Mouse (Mus musculus) thymus, adult 18-20 months (tissue): ENCODE measurements around the gene Hectd4.
A peak's percentile ranks its signal among the peaks of the same experiment; 100 is the strongest.
"Not testable (repeated sequence)": the region's sequence is repeated elsewhere in the genome, so short reads cannot be mapped to it uniquely, and the experiment has no call there.

Experiments
- DNase-seq, 2 experiments: peaks; one replicate each; pipeline ENCODE4 v3.0.0; 2022; ENCODE audit warnings: mixed read lengths in 2 of 2

Gene Hectd4

DNA sequence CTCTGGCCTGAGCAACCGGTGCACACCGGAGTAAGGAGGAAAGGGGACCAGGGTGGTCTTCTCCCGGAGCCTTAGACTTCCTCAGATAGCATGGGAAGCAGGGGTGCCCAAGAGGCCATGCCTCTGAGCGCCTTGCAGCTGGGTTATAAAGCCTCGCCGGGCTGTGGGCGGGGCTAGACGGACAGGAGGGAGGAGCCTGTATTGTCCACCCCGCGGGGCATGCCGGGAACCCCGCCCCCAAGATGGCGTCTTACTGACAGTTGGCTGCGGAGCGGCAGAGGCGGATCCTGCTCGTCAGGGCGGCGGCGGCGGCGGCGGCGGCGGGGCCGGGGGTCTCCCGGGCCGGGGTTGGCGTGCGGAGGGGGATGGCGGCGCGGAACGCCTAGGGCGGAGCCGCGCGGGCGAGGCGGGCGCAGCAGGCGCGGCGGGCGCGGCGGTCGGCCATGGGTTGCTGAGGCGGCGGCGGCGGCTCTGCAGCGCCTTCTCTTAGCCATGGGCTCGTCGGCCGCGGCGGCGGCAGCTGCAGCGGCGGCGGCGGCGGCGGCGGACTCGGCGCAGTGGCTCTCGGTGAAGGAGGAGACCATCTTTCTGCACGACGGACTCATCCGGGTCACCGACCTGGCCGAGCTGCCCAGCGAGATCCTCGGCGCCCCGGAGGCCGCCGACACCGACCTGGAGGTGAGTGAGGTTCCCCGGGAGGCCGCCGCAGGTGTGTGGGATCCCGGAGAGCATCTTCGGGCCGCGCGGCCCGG, at the start of gene Hectd4:
Gene Hectd4 (plus strand): TSS at position 240 of the 752 bp plus-strand sequence.
- DNase-seq, result peak; percentile 91 to 95

DNA sequence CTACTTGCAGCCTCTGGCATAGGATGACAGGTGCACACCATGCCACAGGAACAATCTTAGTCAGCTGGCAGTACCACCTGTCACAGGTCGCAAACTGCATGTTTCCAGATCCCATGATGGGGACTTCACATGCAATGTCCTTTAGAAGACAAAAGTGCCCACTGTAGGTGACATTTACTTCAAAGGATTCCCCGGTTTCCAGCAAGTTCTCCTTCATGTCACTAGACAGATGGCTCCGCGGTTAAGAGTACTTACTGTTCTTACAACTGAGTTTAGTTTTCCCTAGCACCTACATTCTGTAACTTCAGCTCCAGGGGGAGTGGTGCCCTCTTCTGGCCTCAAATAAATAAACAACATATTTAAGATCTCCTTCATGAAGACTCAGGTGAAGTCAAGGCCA, 47.2 kb upstream of the Hectd4 start:
- DNase-seq, result no peak

DNA sequence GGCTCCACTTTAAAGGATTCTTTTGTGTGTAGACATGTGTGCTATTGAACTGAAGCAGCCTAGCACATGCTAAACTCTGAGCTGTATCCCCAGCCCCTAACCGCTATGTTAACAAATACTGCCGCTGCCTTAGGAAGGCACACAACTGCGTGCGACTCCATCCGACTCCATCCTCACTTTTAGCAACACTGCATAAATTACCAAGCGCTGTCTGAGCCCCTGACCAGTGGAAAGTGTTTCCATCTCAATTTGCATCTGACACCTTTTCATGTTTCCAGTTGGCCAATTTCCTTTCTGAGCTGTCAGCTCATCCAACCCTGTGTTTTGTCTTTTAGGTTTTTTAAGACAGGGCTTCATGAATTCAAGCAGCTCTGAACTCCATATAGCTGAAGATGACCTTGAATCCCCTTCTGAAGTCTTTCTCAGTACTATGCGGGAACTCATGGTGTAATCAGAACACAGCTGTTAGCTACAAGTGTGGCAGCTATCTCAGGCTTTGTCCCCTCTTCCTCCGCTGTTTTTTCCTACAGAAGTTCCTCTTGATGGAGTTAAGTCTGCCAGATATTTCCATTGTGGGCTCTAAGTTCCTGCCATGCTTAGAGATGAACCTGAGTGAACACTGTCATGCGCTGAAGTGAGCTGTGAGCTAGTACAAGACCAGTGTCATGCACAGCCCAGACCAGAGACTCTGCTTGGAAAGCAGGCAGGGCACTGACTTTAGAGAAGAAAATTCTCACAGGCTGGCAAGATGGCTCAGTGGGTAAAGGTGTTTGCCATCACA, 40.8 kb upstream of the Hectd4 start:
- no peak for DNase-seq

DNA sequence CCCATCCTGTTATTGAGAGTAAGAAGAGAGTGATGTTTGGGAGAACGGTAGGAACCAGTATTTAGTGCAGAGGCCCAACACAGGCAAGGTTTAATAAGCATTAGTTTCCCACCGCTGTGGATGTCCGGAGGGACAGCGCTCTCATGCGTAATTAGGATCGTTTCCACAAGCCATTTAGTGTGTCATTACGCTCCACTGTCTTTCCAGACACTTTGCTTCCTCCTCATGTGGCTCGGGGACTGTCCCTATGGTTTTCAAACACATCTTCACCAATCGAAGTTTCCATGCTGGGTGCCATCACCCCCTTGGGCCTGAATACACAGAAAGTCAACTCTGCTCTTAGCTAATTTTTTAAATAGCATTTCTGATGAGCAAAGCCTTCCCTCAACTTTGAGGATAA, 36.8 kb upstream of the Hectd4 start:
- no peak for DNase-seq

DNA sequence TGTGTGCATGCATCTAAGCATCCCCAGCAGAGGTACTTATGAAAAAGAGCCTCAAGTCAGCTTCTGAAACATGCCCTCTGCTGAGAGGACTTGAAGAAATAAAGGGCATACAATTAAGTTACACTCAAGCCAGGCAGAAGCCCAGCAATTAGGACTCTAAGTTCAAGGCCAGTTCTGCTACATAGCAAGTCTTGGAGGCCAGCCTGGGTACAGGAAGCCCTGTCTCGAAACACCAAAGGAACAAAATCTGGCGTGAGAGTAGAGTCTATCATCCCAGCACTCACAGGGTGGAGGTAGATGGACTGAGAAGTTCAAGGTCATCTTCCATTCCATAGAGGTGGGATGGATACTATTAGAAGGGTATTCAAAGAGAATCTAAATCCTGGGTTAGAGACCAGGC, 35.6 kb upstream of the Hectd4 start:
- DNase-seq, result no peak

DNA sequence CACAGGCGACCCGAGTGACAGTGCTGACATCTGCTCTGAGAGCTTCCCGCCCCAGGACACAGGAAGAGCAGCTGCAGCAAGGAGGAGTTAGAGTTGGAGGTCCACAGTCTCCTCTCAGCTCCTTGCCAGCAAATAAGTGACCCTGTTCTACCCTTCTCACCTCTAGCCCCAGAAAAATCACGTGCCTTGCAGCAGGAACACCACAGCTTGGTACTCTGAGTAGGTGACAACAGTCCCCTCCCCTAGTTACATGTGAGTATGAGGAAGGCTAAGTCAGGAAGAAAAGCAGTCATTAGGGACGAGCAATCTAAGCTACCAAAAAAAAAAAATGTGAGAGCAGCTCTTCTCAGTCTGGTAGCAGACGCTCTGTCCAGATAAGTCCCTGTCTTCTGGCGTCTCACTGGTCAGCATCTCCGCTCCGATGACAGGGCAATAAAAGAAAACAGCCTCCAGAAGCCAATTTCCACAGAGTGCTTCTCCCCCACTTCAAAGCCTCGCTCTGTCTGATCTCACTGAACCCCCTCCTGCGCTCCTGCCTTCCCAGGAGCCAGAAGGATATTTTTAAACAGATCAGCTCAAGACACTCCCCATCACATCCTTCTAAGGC, 35.0 kb upstream of the Hectd4 start:
- no peak for DNase-seq

DNA sequence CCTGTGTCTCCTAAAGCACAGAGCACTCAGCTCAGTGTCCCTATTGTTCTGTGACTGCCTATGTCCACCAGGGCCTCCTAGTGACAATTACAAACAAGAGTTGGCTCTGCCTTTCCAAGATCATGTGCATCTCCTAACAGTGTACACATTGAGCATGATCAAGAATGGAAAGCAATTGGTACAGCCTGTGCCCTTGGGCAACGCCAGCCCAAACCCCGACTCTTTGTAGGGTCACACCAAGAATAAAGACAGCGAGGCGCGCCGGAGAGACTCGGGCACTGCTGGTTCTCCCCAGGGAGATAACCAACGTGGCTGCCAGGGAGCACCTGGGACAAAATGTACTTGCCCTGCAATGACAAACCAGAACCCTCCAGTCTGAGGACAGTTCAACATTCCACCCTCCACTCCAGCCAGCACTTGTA, 32.4 kb upstream of the Hectd4 start:
- DNase-seq, result no peak

DNA sequence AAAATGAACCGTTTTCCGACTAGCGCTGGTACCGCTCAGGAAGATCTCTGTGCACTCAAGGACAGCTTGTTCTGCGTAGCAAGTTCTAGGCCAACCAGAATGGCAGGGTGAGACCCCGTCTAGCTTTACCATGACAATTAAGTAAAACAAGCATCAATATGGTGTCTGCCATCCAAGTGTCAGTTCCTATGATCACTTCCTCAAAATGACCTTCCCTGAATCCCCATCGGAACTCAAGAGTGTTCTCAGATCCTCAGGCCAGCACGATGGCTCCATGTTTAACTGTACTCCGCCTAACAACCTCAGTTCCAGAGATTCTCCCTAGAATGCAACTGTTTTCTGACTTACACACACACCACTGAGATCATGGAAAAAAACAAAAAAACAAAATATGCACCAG, 31.8 kb upstream of the Hectd4 start:
- DNase-seq, result no peak

DNA sequence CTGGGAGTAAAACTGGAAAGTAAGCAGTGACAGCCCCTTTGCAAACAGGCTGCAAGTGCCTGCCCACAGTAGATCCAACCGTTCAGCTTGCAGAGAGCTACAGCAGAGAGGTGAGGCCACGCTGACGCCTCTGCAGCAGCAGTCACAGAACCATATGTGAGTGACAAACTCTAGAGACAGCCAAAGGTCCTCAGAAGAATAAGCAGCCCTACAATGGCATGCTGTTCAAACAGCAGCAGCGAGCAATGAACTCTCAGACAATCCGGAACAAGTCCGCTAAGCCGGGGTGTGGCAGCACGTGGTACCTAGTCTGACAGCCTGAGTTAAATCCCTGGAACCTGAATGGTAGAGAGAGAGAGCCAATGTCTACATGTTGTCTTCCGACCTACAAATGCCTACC, 30.8 kb upstream of the Hectd4 start:
- DNase-seq, result no peak

DNA sequence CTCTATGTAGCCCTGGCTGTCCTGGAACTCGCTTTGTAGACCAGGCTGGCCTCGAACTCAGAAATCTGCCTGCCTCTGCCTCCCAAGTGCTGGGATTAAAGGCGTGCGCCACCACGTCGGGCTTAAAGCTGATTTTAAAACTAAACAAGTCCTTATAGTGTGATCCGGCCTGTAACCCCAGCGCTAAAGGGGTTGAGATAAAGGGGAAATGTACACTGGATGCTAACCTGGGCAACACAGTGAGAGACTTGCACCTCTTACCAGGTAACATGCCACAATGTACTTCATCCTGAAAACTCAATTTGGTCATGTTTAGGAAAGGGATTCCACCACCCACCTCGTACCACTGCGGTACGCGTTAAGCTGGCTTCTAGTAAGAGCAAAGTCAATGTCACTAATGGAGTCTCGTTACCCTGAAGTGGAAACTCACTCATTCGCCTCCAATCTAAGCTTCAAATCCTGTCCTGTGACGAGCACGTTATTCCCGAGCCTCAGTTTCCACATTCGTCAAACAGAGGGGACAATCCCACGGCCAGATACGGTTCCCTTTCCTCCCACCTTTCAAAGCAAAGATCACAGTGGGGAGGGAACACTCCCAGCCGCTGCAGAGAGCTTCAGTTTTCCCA, 29.7 kb upstream of the Hectd4 start:
- DNase-seq, result no peak

DNA sequence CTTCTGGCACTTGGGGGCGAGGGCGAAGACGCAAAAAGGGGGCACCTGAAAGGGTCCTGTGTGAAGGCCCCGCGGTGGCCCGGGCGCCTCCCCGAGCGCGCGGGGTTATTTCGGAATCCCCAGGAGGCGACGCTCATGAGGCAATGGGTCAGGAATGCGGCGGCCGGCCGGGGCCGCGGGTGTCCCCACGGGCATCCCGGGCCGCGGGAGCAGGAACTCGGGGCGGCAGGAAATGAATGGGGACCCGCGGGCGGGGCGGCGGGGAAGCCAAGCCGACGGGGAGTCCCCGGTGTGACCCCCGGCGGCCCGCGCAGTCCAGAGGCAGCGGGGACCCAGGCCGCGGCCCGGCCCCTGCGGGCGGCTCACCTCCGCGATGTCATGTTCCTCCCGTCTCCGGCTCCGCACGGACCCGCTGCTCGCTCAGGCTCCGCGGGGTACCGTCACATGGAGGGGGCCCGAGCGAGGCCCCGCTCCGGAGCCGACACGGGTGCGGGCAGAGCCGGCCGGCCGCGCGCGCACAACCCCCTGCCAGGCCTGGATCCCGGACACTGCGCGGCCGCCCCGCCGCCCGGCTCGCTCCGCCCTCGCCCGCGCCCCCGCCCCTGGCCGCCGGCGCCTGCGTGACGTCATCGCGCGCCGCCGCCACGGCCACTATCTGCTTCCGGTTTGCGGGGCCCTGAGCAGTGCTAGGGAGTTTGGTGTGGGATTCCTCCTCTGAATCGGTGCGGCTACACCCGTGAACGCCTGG, 29.0 kb upstream of the Hectd4 start, which contains the start of gene Ptpn11:
Gene Ptpn11 (minus strand): TSS at position 562 of the 748 bp plus-strand sequence.
- peak; percentile 59 to 62 for DNase-seq

DNA sequence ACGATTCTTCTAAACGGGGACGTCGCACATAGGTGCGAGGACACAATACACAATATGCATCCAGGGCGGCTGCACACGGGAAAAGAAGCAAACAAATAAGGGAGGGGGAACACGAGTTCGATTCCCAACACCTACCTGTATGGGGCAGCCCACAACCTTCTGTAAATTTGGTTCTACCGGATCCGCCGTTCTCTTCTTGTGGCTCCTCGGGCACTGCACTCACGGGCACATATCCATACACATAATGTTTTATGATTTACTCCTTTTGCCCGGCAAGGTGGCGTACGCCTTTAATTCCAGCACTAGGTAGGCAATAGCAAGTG, 28.5 kb upstream of the Hectd4 start:
- no peak for DNase-seq

DNA sequence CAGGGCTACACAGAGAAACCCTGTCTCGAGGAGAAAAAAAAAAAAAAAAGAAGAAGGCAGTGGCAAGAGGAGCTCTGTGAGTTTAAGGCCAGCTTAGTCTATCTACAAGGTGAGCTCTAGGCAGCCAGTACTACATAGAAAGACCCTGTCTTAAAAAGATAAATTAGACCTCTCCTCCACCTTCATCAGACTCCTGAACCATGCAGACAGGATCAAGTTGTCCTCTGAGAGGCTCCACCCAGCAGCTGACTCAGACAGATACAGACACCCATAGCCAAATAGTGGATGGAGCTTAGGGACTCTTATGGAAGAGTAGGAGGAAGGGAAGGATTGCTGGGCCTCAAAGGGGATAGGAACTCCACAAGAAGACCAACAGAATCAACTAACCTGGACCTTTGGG, 25.8 kb upstream of the Hectd4 start:
- no peak for DNase-seq

DNA sequence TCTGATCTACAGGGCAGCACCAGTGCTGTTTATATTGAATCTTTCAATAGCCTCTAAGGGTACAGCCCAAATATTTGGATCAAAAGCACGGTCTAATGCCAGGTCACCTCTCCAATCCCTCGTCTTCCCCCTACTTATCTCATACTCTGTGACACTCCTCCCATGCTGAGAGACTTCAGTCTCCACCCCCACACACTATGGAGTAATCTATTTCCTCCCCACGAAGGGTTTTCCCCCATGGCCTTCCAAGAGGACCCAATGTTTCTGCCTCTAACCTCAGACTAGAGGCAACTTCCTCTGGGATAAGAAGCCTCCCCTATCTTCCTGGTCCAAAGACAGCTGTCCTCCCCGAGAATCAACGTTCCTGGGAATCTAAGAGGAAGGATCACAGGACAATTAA, 23.3 kb upstream of the Hectd4 start:
- no peak for DNase-seq

DNA sequence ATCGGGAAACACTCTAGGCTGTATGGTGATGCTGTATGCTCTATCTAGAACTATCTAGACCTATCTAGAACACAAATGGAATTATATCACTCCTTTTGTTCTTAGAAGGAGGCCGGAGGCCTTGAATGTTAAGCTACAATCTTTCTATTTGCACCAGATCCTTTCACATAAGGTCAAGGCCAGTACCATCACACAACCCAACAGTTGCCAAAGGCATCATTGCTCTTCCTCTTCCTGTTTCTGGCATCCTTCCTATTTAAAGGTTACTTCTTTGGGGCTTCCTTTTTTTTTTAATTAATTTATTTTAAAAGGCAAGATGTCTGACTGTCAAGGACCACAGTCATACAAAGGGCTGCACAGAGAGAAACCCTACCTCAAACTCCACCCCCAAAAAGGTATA, 22.7 kb upstream of the Hectd4 start:
- DNase-seq, result no peak

DNA sequence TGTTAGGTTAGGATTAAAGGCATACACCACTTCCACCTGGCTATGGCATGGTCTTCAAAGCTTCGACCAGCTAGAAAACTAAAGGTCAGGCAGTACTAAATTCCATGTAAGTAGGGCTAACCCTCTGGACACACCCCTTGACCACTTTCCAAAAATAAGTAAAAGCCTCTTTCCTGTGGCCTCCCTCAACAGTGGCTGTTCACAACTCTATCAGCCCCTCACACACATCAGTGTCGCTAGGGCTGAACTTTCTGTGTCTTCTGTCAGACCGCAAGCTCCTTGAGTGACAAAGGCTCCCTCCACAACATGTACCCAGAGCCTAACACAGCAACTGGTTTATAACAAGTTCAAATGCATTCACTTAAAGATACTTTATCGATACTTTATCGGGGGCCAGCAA, 21.6 kb upstream of the Hectd4 start:
- DNase-seq, result no peak

DNA sequence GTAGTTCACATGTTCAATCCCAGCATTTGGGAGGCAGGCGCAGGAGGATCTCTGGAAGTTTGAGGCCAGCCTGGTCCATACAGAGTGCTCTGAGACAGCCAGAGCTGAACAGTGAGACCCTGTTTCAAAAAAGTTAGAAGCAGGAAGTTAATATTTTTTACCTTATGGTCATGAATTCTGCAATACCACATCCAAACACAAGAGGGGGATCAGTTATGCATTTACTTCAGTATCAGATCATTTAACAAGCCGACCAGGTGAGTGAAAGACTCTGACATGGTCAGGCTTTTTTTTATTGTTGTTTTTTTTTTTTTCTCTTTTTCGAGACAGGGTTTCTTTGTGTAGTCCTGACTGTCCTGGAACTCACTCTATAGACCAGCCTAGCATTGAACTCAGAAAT, 18.3 kb upstream of the Hectd4 start:
- no peak for DNase-seq

DNA sequence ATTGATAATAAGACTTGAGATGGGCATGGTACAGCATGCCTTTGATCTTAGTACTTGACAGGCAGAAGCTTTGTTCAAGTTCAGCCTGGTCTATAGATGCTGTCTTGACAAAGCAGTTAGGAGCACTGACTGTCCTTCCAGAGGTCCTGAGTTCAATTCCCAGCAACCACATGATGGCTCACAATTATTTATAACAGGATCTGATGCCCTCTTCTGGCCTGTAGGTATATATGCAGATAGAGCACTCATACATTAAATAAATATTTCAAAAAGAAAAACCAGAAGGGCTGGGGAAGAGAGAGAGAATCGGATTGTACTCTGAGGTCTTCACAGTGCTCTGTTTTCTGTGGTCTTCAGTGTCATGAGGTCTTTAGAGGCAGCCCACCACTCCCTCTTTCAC, 17.6 kb upstream of the Hectd4 start:
- no peak for DNase-seq

DNA sequence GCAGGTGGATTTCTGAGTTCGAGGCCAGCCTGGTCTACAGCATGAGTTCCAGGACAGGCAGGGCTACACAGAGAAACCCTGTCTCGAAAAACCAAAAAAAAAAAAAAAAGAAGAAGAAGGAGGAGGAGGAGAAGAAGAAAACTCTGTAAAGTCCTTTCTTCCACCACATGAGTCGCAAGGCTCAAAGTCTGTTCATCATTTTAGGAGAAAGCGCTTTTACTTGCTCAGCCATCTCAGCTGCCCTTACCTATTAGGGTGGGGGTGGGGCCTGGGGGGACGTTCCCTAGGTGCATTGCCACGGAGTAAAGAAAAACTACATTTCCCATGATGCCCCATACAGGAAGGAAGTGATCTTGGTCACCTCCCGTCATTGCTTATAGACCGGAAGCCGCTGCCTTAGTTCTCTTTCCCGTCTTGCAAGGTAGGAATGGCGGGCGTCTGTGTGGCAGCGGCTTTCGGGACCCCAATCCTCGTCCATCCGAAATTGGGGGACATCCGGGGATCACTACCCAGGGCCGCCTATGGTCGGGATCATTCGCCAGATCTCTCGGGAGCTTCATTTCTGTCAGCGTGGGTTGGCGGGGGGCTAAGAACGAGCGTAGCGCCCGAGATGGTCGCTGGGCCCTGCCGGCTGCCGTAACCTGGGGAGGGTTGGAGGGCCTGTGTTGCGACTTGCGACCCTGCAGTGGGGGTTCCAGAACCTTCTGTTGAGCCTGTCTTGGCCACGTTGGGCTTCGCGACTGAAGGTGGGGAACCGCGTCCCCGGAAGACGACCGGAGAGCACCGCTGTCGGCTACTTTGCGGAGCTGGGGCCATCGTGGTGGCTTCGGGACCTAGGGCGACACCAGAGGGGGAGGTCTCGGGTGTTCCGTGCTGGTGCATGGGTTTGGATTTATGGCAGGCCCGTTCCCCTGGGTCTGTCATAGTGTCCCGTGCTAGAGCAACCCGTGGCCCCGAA, 15.6 kb upstream of the Hectd4 start, which contains the start of gene Rpl6:
Gene Rpl6 (plus strand): TSS at position 350 of the 958 bp plus-strand sequence.
- DNase-seq, result peak; percentile 59 to 75

DNA sequence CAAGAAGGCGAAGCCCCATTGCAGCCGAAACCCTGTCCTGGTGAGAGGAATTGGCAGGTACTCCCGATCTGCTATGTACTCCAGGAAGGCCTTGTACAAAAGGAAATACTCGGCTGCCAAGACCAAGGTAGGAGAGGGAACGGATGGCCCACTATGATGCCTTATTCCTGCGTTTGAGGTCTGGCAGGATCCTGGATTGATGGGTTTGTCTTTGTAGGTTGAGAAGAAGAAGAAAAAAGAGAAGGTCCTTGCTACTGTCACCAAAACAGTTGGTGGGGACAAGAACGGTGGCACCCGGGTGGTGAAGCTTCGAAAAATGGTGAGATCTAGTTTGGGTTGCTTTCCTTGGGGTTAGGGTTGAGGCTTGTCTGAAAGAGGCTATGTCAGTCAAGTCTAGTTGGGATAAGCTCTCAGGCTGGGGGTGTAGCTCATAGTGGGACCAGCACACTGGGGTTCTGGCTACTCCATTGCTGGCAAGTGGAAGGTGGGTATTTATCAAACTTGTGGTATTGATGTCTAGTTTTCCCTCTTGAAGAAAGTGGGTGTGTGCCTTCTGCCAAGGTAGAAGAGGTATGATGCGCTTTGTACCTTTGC, 14.4 kb upstream of the Hectd4 start:
- not testable (repeated sequence) for DNase-seq

DNA sequence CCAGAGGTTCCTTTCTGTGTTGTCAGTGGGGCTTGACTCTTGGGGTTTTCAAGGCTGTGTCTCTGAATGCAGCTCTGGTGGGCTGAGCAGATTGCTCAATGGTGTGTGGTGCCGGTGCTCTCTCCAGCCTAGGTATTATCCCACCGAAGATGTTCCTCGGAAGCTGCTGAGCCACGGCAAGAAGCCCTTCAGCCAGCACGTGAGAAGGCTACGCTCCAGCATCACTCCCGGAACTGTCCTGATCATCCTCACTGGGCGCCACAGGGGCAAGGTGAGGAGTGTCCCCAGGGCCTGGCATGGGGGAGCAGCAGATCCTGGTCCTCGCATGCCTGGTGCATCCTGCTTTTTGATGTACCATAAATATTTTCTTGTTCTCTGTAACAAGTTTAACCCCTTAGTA, 13.5 kb upstream of the Hectd4 start:
- no peak for DNase-seq
